Mouse (Mus musculus): ENCODE measurements at regions not wholly inside any gene's neighbourhood (a gene's known extent, or its start where the extent isn't known, plus 50 kb on each side); places are given as distances from the start of the nearest gene placed in this dataset.

GRCm38 (mm10) chr6:141149170-141149917 lies 99.7 kb upstream of the Pde3a start:
- 59% methylated on average over 12 of the region's 12 CpGs for WGBS (ENCODE audit: insufficient replicate concordance)
- H3K27ac ChIP-seq (replicated peaks), result no peak overlapping the region
- H3K36me3 ChIP-seq (replicated peaks), result no peaks in the 10 kb centered on the region
- no peaks in the 10 kb centered on the region for H3K9me3 ChIP-seq (replicated peaks)
- H3K27me3 ChIP-seq, result no peaks in the 10 kb centered on the region
- ATAC-seq (ENCODE audit: insufficient read depth), result no peak
- H3K4me2 ChIP-seq, result no peak overlapping the region
- H3K9ac ChIP-seq, result no peak overlapping the region
- H3K4me3 ChIP-seq (replicated peaks), result no peak overlapping the region
- H3K4me1 ChIP-seq (replicated peaks), result no peaks in the 10 kb centered on the region

- Histone ChIP-seq H3K4me2 (no peak overlapping the region), H3K9ac (no peak overlapping the region), H3K9me3 (replicated peaks) (no peaks in the 10 kb centered on the region), H3K4me3 (replicated peaks) (no peak overlapping the region), H3K27me3 (no peaks in the 10 kb centered on the region), H3K36me3 (replicated peaks) (no peaks in the 10 kb centered on the region), H3K4me1 (replicated peaks) (no peaks in the 10 kb centered on the region), H3K27ac (replicated peaks) (no peak overlapping the region)
- no peak for ATAC-seq (ENCODE audit: insufficient read depth)
- WGBS (ENCODE audit: insufficient replicate concordance), result 56% methylated on average over 5 of the region's 5 CpGs
These were observed 89.7 kb upstream of the Pde3a start for GRCm38 (mm10) chr6:141159326-141159725.

DNA sequence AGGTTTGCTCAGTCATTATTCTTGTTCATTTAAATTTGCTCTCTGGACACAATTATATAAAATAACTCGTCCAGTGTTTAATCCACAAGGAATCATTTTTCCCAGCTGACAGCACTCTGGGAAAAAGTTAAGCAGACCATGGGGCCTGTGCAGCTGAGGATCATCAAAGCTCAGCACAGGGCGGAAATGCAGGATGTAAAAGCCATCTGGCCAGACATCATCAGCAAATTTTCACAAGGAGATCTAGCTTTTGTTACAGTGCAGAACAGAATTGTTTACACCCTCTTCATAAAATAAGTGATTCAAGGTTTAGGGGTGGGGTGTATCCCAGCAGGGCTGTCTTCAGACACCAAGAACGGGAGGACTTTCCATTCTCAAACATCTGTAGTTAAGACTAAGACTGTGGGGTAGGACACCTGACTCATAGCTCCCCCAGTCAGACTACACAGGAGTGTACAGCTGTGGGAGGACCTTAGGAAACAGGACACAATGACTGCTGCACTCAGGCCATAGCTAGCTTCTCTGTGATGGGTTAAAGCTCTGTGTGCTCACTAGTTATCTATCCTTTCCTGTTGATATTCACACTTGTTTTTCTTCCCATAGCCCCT lies 87.3 kb upstream of the Pde3a start:
- WGBS (ENCODE audit: insufficient replicate concordance), result 65% methylated on average over 3 of the region's 3 CpGs
- H3K4me1 ChIP-seq (replicated peaks), result no peaks in the 10 kb centered on the region
- no peak for ATAC-seq (ENCODE audit: insufficient read depth)
- H3K27me3 ChIP-seq, result no peaks in the 10 kb centered on the region
- no peak overlapping the region for H3K4me3 ChIP-seq (replicated peaks)
- H3K27ac ChIP-seq (replicated peaks), result no peak overlapping the region
- H3K4me2 ChIP-seq, result no peak overlapping the region
- no peak overlapping the region for H3K9ac ChIP-seq
- H3K36me3 ChIP-seq (replicated peaks), result no peaks in the 10 kb centered on the region
- H3K9me3 ChIP-seq (replicated peaks), result no peaks in the 10 kb centered on the region

- no peaks in the 10 kb centered on the region for H3K4me1 ChIP-seq (replicated peaks)
- whole genome bisulfite sequencing (ENCODE audit: insufficient replicate concordance), result 48% methylated on average over 3 of the region's 3 CpGs
- no peak for ATAC-seq (ENCODE audit: insufficient read depth)
These were observed 81.8 kb upstream of the Pde3a start for GRCm38 (mm10) chr6:141167270-141167669.

DNA sequence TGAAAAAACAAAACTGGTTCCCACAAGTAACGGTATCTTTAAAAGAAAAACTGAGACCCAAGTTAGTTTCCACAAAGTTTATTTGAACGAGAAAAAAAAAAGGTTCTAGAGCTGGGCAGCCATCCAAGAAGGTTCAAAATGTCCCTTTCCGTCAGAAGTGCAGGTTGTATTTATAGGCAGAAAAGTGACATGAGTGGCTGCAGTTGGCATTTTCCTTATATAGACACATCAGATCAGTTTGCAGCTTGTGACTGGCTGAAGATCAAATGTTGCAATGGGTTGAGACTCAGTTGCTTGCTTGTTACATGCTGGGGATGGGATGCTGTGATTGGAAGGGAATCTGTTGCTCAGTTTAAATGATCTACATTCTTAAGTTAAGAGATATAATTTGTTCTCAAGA lies 80.7 kb upstream of the Pde3a start:
- no peaks in the 10 kb centered on the region for H3K4me1 ChIP-seq (replicated peaks)
- H3K27me3 ChIP-seq, result no peaks in the 10 kb centered on the region
- no peaks in the 10 kb centered on the region for H3K36me3 ChIP-seq (replicated peaks)
- H3K27ac ChIP-seq (replicated peaks), result no peak overlapping the region
- no peak for ATAC-seq (ENCODE audit: insufficient read depth)
- no peaks in the 10 kb centered on the region for H3K9me3 ChIP-seq (replicated peaks)
- H3K4me3 ChIP-seq (replicated peaks), result no peak overlapping the region
- H3K4me2 ChIP-seq, result no peak overlapping the region
- 55% methylated on average over 3 of the region's 3 CpGs for WGBS (ENCODE audit: insufficient replicate concordance)
- no peak overlapping the region for H3K9ac ChIP-seq

More at GRCm38 (mm10) chr6:141167270-141167669, 81.8 kb upstream of the Pde3a start:
- no peaks in the 10 kb centered on the region for H3K27me3 ChIP-seq
- no peak overlapping the region for H3K9ac ChIP-seq
- H3K4me3 ChIP-seq (replicated peaks), result no peak overlapping the region
- no peak overlapping the region for H3K4me2 ChIP-seq
- no peaks in the 10 kb centered on the region for H3K36me3 ChIP-seq (replicated peaks)
- H3K9me3 ChIP-seq (replicated peaks), result no peaks in the 10 kb centered on the region
- H3K27ac ChIP-seq (replicated peaks), result no peak overlapping the region

GRCm38 (mm10) chr6:141183782-141184181 lies 65.3 kb upstream of the Pde3a start:
- H3K27ac ChIP-seq (replicated peaks), result no peak overlapping the region
- H3K9me3 ChIP-seq (replicated peaks), result no peaks in the 10 kb centered on the region
- no peaks in the 10 kb centered on the region for H3K36me3 ChIP-seq (replicated peaks)
- 63% methylated on average over 1 of the region's 1 CpGs for WGBS (ENCODE audit: insufficient replicate concordance)
- no peak overlapping the region for H3K9ac ChIP-seq
- no peak for ATAC-seq (ENCODE audit: insufficient read depth)
- no peaks in the 10 kb centered on the region for H3K27me3 ChIP-seq
- no peaks in the 10 kb centered on the region for H3K4me1 ChIP-seq (replicated peaks)
- no peak overlapping the region for H3K4me2 ChIP-seq
- no peak overlapping the region for H3K4me3 ChIP-seq (replicated peaks)

- WGBS (ENCODE audit: insufficient replicate concordance), result 34% methylated on average over 3 of the region's 3 CpGs
- Histone ChIP-seq H3K9ac (no peak overlapping the region), H3K27ac (replicated peaks) (no peak overlapping the region), H3K4me2 (no peak overlapping the region), H3K4me3 (replicated peaks) (no peak overlapping the region), H3K4me1 (replicated peaks) (no peaks in the 10 kb centered on the region), H3K27me3 (no peaks in the 10 kb centered on the region), H3K9me3 (replicated peaks) (no peaks in the 10 kb centered on the region), H3K36me3 (replicated peaks) (no peaks in the 10 kb centered on the region)
- ATAC-seq (ENCODE audit: insufficient read depth), result no peak
These were observed 61.0 kb upstream of the Pde3a start for GRCm38 (mm10) chr6:141188036-141188435.

DNA sequence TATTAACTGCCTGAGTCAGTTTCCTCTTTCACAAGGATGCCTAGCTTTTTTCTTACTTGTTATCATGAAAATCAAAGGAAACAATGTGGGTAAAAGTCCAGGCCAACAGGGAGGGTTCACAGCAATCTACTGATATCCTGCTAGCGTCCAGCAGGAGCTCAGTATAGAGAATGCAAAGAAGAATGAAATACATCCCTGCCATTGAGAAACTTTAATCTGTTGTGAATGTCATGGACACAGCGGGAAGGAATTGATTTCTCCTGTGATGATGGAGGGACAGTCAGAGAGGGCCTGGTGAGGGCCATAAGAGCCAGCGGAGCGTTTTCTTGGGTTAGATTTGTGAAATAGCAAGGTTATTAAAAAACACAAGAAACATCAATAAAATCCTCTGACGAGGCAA lies 60.0 kb upstream of the Pde3a start:
- no peak overlapping the region for H3K9ac ChIP-seq
- H3K36me3 ChIP-seq (replicated peaks), result no peaks in the 10 kb centered on the region
- H3K27me3 ChIP-seq, result no peaks in the 10 kb centered on the region
- 52% methylated on average over 5 of the region's 5 CpGs for WGBS (ENCODE audit: insufficient replicate concordance)
- no peaks in the 10 kb centered on the region for H3K4me1 ChIP-seq (replicated peaks)
- H3K27ac ChIP-seq (replicated peaks), result no peak overlapping the region
- H3K4me3 ChIP-seq (replicated peaks), result no peak overlapping the region
- no peak for ATAC-seq (ENCODE audit: insufficient read depth)
- no peaks in the 10 kb centered on the region for H3K9me3 ChIP-seq (replicated peaks)
- H3K4me2 ChIP-seq, result no peak overlapping the region

DNA sequence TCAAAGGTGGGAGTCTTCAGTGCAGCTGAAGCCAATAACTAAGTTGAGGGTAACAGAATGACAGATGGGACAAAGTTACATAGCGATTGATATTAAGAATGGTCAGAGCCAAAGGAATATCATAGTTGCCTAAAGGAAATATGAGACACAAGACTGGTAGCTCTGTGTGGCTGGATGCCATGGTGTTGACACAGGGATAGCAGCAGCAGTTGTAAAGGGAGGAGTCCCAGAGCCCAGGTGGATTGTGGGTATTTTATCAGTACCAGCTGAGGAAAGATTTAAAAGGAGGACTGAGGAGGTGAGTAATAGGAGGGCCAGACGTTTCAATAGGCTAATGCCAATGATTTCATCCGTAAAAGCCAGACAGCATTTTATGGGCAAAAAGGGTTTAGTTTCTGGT lies 59.4 kb upstream of the Pde3a start:
- no peak for ATAC-seq (ENCODE audit: insufficient read depth)
- Histone ChIP-seq H3K27me3 (no peaks in the 10 kb centered on the region), H3K27ac (replicated peaks) (no peak overlapping the region), H3K9ac (no peak overlapping the region), H3K36me3 (replicated peaks) (no peaks in the 10 kb centered on the region), H3K4me1 (replicated peaks) (no peaks in the 10 kb centered on the region), H3K9me3 (replicated peaks) (no peaks in the 10 kb centered on the region), H3K4me3 (replicated peaks) (no peak overlapping the region), H3K4me2 (no peak overlapping the region)
- 71% methylated on average over 3 of the region's 3 CpGs for WGBS (ENCODE audit: insufficient replicate concordance)

- Histone ChIP-seq H3K36me3 (replicated peaks) (no peaks in the 10 kb centered on the region), H3K4me3 (replicated peaks) (no peak overlapping the region), H3K9me3 (replicated peaks) (no peaks in the 10 kb centered on the region), H3K9ac (no peak overlapping the region), H3K4me2 (no peak overlapping the region), H3K27ac (replicated peaks) (no peak overlapping the region), H3K4me1 (replicated peaks) (no peaks in the 10 kb centered on the region), H3K27me3 (no peaks in the 10 kb centered on the region)
- ATAC-seq (ENCODE audit: insufficient read depth), result no peak
- 66% methylated on average over 5 of the region's 5 CpGs for WGBS (ENCODE audit: insufficient replicate concordance)
These were observed 58.7 kb upstream of the Pde3a start for GRCm38 (mm10) chr6:141190383-141190782.

- H3K27ac ChIP-seq (replicated peaks), result no peak overlapping the region
- WGBS (ENCODE audit: insufficient replicate concordance), result 76% methylated on average over 4 of the region's 4 CpGs
- no peaks in the 10 kb centered on the region for H3K27me3 ChIP-seq
- no peak overlapping the region for H3K9ac ChIP-seq
- no peaks in the 10 kb centered on the region for H3K4me1 ChIP-seq (replicated peaks)
- H3K4me3 ChIP-seq (replicated peaks), result no peak overlapping the region
- no peaks in the 10 kb centered on the region for H3K36me3 ChIP-seq (replicated peaks)
- ATAC-seq (ENCODE audit: insufficient read depth), result no peak
- H3K4me2 ChIP-seq, result no peak overlapping the region
- no peaks in the 10 kb centered on the region for H3K9me3 ChIP-seq (replicated peaks)
These were observed 51.6 kb upstream of the Pde3a start for GRCm38 (mm10) chr6:141197501-141197900.

Data from liver, embryonic 15.5 days (tissue).